Mouse (Mus musculus) spleen, postnatal 36 days (tissue): ENCODE data around the gene Myh14.
A peak's percentile ranks its signal among the peaks of the same experiment; 100 is the strongest.
"Not testable (repeated sequence)": the region's sequence is repeated elsewhere in the genome, so short reads cannot be mapped to it uniquely, and the experiment has no call there.

Experiments
- DNase-seq, 2 experiments: peaks; one replicate each; pipeline ENCODE4 v3.0.0; 2022; ENCODE audit warnings: low spot score in 2 of 2, mixed read lengths in 1 of 2

Gene Myh14

DNA sequence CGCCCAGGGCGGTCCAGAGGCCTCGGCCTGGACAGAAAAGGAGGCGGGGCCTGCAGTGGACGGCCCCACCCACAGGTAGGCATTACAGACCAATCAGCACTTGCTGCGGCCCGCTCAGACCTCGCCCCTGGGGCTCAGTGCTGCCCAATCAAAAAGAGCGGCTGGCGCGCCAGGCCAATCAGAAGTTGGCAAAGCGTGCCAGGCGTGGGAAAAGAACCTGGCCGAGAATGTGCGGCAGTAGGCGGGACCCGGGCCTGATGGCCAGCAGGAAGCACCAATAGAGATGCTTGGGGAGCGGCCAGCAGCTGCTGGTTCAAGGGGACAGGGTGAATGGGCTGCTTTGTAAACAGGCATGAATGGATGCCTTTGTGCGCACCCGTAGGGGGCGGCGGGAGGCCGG, at the start of gene Myh14:
Myh14 (minus strand) TSS at position 41 of the 400 bp plus-strand sequence.
- peak; percentile 41 to 46 for DNase-seq

DNA sequence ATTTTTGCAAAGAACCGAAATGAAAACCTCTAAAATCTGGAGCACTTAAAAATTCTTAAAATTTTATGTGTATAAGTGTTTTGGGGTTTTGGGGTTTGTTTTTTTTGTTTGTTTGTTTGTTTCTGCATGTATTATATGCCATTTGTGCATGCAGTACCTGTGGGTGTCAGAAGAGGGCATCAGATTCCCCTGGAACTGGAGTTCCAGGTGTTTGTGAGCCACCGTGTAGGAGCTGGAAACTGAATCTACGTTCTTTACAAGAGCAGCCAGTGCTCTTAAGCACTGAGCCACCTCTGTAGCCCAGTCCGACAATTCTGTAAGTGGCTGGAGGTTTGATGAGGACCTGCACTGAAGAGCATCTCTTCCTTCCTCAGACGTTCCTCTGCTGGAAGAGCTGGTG, 39.2 kb upstream of the Myh14 start:
- no peak for DNase-seq

DNA sequence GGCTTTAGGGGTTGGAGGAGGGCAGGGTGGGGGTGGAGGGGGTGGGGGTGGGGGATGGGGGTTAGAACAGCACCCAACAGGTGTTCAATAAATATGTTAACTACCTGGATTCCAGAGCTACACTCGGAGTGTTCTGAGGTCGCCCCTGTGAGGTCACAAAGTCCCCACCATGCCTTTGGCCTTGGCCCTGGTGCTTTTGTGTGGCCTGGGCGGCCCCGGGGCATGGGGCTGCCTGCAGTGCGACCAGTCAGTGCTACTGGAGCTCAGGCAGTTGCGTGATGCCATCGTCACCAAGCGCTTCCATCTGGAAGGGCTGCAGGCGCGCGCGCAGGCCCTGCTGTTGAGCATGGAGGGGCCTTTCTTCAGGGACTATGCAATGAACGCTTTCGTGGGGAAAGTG, 37.9 kb upstream of the Myh14 start, which contains the start of gene Izumo2:
Izumo2 (plus strand) TSS at position 169 of the 400 bp plus-strand sequence.
- no peak for DNase-seq

DNA sequence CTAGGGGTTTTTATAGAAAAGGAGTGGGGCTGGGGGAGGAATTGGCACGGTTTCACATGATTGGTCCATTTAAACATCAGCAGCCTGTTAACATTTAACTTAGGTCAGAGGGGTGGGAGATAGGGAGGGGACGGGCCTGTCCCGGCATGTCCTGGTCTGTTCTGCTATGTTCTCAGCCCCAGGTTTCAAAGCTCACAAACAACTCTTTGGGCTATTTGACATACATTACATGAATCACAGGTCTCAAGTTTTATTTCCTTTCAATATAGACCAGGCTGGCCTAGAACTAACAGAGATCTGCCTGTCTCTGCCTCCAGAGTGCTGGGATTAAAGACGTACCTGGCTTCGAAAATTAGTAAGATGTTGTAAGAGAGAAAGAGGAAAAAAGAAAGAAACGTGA, 37.5 kb upstream of the Myh14 start:
- not testable (repeated sequence) for DNase-seq

DNA sequence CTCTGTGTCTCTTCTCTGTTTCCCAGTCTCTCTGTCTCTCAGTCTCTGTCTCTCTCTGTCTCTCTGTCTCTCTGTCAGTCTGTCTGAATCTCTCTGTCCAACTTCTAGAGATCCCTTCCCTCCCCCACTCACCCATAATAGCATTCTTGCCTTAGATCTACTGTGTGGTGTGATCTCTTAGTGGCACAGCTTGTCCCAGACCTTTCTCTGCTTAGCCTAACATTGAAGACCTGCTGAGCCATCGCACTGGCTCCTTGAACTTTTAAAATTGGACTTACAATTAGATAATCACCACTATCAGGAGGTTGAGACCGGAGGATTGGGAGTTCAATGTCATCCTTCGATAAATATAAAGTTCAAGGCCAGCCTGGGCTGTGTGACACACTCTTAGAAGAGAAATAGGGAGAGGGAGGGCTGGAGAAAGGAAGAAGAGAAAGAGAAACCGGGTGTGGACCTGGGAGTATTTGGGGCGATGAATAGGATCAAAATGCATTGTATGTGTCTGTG, 36.6 kb upstream of the Myh14 start:
- DNase-seq: no peak

DNA sequence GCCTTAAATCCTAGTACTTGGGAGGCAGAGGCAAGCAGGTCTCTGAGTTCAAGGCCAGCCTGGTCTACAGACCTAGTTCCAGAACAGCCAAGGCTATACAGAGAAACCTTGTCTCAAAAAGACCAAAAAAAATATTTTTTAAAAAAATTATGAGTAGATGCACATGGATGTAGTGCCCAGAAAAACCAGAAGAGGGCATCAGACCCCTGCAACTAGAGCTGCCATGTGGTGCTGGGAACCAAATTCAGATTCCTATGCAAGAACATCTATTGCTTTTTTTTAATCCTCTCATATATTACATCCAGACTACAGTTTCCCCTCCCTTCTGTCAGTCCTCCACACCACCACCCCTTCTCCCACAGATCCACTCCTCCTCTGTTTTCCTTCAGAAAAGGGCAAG, 35.7 kb upstream of the Myh14 start:
- DNase-seq: no peak

DNA sequence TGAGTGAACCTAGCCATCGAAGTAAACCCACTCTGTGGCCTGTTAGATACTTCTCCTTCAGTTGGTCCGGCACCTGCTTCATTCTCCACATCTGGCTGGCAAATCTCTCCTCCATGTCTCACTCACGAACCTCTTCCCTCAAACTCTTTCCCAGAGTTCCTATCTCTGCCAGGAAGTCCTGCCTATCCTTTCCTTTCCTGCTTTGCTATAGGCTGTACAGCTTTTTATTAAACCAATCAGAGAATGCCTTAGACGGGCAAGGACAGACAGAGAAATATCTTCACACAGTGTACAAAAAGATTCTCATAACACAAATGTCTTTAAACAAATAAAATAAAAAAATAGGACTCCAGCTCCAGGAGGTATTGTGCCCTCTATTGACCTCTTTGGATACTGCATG, 34.4 kb upstream of the Myh14 start:
- no peak for DNase-seq

DNA sequence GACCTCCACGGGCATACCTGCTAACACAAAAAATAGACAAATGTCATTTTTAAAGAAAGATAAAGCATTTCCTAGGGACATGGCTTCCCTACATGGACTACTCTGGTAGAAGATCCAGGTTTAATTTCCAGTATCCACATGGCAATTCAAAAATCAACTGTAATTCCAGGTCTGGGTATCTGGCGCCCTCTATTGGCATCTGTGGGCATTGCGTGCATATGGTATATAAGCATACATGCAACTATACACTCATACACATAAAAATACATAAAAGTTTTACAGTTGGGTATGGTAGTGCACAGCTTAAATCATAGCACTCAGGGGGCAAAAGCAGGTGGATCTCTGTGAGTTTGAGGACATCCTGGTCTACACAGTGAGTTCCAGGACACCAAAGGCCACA, 33.7 kb upstream of the Myh14 start:
- DNase-seq: no peak

DNA sequence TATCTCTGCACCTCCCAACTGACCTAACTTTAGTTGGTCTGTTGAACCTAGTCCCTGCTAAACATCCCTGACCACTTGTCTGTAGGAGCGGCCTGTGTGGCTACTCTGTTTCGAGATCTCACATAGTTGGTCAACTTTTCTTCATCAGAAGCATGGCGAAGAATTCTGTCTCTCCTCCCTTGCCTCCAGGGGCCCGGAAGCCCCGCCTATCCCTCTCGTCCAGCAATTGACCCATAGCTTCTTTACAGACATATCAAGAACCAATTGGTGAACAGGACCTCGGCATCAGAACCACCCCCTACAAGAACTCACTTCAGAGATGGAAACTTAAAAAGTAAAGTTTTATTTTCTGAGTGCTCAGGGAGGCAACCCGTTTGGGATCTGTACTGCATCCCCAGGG, 32.3 kb upstream of the Myh14 start:
- no peak for DNase-seq

DNA sequence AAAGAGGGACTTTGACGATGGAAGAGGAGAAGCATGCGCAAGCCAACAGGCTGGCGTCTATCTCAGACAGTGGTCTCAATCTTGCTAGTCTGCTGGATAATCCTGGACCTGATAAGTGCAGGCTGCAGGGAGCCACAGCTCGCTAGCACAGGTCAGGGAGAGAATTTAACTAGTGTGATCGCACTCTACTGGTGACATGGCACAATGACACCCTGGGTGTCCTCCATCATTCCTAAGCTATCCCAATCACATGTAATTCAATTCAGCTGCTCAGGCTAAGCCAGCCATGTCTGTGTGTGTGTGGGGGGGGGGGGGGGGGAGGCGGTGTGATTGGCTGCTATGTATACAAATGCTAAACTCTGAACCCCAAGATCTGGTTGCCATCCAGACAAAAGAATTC, 31.3 kb upstream of the Myh14 start:
- DNase-seq: no peak

DNA sequence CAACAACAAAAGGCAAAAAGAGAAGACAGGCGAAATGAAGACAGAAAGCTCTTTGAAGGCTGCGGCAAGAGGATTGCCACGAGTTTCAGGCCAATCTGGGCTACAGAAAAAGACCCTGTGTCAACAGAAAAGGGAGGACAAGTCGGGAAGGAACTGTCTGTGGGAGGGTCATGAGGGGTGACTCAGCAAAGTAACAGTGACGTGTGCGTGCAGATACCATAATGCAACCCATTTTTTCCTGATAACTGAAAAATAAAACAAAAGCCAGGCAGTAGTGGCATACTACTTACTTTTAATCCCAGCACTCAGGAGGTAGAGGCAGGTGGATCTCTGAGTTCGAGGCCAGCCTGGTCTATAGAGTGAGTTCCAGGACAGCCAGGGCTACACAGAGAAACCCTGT, 27.3 kb upstream of the Myh14 start:
- DNase-seq: no peak

DNA sequence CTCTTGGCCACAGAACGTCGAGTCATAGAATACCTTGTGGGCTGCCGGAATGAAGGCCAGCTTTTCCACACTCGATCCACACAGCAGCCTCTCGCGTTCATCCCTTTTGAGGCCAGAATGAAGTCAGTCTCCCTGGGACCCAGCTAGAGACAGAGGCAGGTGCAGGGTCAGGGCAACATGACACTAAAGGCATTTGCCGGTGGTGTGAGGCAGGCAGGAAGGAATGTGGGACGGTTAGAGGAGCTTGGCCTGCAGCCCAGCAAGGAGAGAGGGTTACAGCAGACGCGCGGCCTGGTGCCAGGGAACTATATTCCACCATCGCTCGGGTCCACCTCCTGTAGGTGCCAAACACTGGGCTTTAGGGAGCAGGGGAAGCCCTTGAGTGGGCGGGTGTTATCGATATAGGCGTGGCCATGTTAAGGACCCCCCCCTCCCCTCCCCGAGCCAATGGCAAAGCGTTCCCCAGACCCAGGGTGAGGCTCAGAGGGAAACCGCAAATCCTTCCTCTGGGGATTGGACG, 26.6 kb upstream of the Myh14 start:
- DNase-seq: no peak

DNA sequence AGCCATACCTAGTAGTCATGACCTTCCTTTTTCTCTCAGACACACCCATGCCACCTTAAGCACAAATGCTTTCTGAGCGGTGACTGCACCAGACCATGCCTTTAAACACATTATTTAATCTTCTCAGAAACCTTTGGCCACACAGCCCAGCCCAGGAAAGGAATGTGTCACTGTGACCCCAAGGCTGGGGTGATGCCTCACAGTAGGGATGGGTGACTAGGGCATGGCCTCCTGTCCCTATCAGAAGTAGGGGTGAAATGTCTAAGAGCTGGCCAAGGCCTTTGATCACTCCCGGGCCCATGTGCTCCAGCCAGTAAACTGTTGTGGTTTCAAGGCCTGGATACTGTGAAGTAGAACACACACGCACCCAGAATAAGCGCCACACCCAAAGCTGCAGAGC, 24.6 kb upstream of the Myh14 start:
- DNase-seq: no peak

DNA sequence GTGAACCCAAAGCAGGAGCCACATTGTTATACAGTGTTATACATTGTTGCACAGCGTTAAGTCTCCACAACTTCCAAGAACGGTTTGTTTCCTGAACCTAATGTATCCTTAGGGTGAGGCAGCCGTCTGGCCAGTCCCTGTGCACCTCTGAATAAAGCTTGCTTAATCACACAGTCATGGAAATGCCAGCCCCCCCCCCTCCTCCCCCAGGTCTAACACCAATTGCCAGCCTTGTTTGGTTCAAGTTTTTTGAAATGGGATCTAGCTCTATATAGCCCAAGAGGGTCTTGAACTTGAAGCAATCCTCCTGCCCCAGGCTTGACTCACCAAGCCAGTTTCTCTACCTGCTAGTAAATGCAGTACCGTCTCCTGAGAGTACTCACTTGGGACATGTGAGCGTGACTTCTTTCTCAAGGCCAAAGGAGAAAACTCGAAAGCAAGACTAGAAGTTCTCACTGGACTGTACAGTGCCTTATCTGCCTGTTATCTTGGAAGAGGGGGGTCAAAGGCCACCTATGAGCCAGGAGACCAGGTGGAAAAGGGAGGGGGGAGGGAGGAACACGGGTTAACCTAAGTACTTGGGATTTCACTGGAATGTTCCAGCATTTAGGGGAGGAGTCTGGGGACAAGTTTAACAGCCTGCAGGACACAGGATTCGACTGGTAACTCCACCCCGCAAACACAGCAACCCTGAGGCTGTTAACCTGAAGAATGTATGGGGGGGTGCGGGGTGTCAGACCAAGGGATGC, 23.0 kb upstream of the Myh14 start:
- no peak for DNase-seq

DNA sequence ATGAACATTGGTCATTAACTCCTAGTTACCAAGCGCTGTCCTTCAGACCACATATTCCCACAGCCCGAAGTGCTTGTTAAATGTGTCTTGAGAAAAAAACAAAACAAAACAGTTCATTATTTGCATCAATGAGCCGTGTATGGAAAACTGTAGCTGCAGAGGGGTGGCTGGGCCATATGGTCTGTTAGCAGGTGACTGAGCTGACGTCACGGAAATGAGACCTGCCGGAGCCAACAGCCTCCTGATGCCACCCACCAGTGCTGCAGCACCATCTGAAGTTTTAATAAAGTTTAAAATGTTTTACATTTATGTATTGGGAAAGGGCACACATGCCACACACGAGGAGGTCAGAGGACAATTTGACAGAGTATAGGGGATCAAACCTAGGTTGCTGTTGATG, 18.7 kb upstream of the Myh14 start:
- no peak for DNase-seq

DNA sequence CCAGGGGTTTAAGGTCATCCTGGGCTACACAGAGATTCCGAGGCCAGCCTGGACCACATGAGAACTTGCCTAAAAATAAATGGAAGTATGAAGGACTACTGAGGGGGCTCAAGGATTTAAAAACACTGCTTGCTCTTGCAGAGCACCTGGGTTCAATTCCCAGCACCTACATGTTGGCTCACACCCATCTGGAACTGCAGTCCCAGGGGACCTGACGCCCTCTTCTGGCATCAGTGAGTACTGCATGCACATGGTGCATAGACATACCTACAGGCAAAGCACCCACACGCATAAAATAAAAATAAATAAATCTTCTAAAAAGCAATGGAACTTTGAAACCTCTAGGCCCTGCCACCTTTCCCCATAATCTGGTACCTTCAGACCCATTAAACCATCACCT, 18.2 kb upstream of the Myh14 start:
- no peak for DNase-seq

DNA sequence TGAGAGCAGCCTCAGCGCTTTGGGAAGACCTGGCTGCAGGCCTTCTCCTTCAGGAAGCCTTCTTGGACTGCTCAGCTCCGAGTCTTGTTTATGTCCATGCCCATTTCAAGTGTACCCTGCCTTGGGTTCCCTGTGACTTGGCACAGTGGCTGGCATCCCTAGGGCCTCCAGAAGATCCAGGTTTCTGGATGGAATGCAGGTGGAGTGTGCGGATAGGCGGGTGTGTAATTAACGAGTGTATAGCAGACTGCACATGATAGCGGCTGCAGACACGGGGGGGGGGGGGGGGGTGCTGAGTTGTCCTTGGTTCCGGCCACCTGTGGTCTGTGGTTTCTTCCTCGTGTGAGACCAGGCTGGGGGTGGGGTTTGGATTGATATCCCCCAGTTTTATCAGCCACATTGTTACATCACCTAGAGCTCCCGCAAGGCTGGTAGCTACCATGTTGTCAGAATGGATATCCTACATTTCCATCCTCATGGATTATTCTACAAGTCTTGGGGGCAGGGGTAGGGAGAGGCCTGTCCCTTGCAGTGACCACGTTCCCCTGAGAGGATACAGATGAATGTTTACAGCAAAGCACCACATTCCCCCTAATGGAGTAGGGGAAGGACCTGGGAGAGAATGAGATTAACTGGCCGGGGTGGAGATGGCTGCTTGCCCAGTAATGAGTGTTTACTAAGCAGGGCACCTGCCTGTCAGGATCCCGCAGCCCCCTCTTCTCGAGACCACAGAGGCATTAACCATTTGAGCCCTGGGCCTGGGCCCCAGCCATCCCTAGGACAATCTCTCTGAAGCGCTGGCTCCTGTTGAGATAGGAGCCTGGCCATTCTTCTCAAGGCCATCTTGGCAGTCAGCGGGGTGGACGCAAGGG, 15.1 kb upstream of the Myh14 start:
- DNase-seq: no peak

DNA sequence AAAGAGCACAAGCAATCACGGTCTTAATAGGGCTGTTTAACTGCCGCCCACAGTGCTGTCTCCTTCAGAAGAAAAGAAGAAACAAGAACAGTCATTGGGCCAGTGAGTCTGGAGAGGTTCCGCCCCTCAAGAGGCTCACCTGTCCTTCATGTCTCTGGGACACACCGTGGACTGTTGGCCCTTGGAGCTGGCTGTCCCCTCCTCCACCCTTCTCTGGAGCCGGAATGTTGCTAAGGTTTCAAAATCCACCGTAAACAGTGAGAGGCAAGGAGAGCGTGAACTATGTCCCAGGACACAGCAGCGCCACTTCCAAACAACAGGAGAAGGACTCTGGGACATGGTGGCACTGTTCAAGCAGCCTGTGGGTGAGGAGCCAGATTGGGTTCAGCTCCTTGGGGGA, 13.0 kb upstream of the Myh14 start:
- no peak for DNase-seq

DNA sequence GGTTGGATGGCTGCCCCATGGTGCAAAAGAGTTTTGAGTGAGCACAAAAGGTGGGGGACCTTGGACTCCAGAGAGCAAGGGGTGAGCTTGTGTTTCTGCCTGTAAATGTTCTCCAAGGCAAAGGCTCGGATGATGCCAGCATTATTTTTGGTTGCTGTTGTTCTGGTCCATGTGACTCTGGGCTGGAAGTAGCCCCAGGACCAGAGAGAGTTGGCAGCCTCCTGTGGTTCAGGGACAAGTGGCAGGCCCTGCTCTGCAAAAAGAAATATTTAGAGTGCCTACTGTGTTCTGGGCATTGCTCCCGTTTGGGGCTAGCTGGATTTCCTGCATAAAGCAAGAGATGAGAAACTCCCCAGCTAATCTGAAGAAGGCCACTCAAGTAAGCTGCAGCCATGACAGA, 6.0 kb upstream of the Myh14 start:
- DNase-seq: no peak

DNA sequence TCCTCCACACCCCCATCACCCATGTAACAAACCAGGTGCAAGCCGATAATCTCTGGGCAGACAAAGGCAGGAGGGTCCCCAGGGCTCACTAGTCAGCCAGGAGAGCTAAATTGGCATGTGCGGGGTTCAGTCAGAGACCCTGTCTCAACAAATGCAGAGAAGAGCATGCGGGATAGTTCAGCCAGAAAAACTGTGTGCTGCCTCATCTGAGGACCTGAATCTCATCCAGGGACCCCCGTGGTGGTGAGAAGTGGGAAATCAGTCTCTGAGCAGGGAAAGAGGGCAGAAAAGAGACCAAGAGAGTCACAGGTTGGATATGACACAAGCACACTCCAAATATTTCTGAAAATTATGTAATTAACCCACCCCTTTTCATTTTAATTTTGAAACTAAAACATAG, 5.5 kb upstream of the Myh14 start:
- no peak for DNase-seq

DNA sequence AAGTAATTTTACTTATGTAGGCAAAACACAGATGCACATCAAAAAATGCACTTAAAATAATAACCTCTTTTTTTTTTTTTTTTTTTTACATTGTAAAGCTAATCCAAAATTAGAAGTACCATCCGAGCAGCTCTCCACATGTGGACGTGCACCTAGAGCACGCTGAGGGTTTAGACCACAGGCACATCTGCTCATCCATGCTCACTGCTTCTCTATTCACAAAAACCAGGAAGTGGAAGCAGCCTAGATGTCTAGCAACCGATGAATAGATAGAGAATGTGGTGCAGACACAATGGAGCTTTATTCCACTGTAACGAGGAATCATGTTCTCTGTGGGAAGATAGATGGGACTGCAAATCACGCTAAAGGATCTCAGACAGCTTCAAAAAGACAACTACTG, 4.5 kb upstream of the Myh14 start:
- DNase-seq: no peak

DNA sequence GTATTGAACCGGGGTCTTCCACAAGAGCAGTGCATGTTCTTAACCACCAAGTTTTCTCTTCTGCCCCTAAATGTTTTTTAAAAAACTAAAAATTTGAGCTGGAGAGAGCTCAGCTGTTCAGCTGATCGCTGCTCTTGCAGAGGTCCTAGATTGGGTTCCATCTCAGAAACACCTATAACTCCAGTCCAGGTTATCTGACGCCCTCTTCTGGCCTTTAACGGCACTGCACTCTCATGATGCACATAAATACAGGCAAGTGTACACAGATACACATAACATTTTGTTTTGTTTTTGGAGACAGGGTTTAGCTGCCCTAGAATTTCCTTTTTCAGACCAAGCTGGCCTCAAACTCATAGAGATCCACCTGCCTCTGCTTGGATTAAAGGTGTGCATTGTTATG, 3.9 kb upstream of the Myh14 start:
- DNase-seq: no peak

DNA sequence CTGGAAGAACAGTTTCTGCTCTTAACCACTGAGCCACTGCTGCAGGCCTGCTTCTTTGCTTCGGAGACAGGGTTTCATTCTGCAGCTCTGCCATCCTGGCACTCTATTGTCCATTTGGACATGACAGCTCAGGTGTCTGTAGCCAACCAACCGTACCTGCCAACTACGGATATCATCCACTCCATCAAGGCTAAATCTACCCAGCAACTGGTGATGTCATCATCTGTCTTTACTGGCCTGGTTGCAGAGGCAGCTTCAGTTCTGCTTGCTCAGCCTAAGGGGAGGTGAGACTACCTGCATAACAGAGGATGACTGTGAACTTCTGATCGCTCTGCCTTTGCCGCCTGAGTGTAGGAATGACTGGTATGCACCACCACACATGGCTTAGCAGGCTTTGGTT, 1.6 kb upstream of the Myh14 start:
- DNase-seq: no peak
